Mouse (Mus musculus): ENCODE results near the gene Pdk2.

Gene Pdk2

GRCm38 (mm10) chr11:94987341-94987740 lies 53.8 kb downstream of the Pdk2 start:
- peak in 1 of 2 experiments; percentile 4 for DNase-seq (ENCODE audit: low spot score in 2 of 2)

DNA sequence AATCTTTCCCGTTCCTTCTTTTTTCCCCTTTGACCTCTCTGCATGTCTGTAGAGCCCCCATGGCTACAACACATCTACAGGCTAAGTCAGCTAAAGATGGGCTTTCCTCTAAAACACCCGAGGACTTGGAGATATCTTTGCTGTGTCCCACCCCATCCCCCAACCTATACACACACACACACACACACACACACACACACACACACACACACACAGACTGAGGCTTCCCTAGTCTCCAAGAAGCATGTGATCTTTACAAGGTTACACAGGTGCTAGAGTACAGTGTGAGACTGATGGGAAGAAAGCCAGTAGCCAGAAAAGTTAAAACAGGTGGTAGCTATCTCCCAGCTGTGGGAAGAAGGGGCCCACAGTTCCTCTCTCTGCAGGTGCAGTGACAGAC lies 54.7 kb downstream of the Pdk2 start:
- DNase-seq (ENCODE audit: low spot score in 2 of 2) = no peak

DNA sequence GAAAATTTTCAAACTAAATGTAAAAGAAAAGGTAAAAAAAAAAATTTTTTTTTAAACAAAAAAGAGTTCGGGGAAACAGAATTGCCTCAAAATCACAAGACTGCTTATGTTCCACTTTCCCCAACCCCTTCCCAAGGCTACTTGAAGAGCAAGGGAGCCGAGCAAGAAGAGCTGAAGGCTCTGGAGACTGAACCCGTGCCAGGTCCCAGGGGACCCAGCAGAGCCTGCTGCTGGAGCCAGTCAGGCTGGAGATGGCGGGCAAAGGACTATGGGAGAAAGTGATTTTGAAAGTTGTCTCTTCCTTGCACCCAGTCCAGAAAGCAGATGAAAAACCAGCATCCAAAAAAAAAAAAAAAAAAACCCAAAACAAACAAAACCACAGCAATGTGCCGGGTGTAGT lies 55.3 kb downstream of the Pdk2 start:
- no peak for DNase-seq (ENCODE audit: low spot score in 2 of 2)

GRCm38 (mm10) chr11:94985140-94985539 lies 56.0 kb downstream of the Pdk2 start:
- peak in 1 of 2 experiments; percentile 7 for DNase-seq (ENCODE audit: low spot score in 2 of 2)

GRCm38 (mm10) chr11:94979462-94980179 lies 61.5 kb downstream of the Pdk2 start:
- no peak for DNase-seq (ENCODE audit: low spot score in 2 of 2)

DNA sequence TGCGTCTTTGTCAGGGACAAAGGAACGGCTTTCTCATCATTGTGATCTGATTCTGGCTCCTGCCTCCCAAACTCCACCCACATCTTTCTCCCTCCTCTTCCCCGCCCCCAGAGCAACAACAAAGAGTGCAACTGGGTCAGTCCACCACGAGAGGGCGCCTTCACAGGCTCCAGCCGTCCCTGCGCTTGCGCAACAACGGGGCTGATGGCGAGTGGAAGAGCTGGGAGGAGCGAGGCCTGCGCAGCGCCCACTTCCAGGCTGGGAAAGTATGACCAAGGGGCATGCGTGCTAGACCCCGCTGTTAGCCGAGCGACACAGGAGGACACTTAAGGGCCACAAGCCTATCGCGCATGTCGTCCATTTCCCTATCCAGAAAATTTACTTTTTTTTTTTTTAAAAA lies 62.2 kb downstream of the Pdk2 start:
- peak; percentile 94 to 96 for DNase-seq (ENCODE audit: low spot score in 2 of 2)

DNA sequence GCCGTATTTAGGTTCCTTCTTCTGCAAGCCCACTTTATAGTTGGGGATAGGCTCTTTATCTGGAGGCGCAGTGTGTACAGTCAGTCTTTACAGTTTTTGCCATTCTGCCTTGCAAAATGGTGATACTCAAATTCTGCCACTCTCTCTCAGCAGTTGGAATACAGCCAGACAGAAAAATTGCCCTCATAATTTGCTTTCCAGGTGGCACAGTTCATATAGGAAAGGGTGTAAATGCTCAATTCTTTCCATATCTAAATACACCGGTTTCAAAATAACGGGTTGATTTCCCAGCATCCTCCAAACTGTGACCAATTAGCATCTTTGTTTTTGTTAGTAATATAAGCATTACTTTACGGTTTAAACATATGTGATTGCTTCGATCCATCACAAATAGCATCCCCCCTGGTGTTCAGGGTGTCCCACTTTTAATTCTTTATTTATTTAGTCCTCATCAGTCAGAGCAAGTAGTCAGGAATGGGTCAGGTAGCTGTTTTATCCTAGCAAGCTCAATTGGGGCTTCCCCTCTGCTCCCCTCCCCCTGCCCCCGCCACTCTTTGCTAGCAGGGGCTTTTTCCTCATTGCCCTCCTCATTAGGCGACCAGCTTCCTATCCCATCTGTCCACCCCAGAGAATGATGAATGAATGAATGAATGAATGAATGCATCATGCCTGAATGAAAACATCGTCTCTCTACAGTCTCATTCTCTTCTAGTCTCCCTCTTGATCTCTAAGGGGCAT lies 62.8 kb downstream of the Pdk2 start:
- no peak for DNase-seq (ENCODE audit: low spot score in 2 of 2)
